In the genomic region with DNA sequence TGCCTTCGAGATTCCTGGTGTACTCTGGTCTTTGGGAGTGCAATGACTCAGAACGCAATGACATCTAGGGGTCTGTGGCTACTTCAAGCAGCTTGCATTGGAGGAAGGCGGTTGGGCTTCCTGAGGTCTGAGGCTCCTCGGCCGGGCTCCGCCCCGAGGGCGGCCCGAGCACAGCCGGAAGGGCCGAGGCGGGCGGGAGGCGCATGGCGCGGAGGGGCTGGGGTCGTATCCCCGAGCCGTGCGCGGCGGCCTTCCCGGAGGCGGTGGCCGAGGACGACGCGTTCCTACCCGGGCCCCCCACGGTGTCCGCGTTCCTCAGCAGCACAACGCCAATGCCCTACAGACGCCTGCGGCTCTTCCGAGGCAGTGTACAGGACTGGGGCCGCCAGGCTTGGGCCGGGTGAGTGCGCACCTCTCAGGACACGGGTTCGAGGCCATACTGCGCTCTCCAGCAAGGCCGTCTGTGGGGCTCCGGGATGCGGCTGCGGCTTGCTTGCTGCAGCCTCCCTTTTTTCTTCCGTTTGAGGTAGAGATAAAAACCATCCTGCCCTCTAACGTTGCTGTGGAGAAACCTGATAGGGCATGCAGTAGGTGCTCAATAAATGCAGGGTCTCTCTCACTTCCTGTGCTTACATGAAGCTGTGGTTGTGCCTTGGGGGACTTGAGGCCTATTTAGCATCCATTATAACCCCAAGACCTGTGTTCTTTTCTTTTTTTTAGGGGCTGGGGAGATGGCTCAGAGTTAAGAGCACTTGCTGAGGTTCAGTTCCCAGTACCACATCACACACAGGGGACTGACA, we compare ENCODE assay signal across 8 mouse cellular contexts. TPM values are rescaled to one million over a fixed set of nuclear protein-coding genes. Genes with fewer than 3 reads are reported as not detected.
DNase-seq lines count a peak whose midpoint lies in the region; ATAC-seq and TF ChIP-seq lines count a peak whose summit lies in the region.

No protein-coding gene starts in this region.

- TF ChIP-seq POLR2A in CH12.LX (IDR thresholded peaks at IDR 0.05; ENCODE audit: low read depth, low read length) = peak; percentile 80
- peak; percentile 49; the same call in 1 of the 2 replicates for TF ChIP-seq POLR2A in embryonic fibroblast, embryonic 13.5 days (IDR thresholded peaks at IDR 0.05; ENCODE audit: low read depth, low read length)
- TF ChIP-seq POLR2A in olfactory bulb, adult 2 months (IDR thresholded peaks at IDR 0.05; ENCODE audit: insufficient read depth, low read depth, low read length) = no peak

- TF ChIP-seq CTCF in CH12.LX (conservative IDR thresholded peaks at IDR 0.05 in 1 of 2, IDR thresholded peaks at IDR 0.05 in 1 of 2; ENCODE audit: low read depth in 2 of 2, low read length in 2 of 2) = no peak
- TF ChIP-seq CTCF in embryonic fibroblast, embryonic 13.5 days (IDR thresholded peaks at IDR 0.05; ENCODE audit: borderline replicate concordance, insufficient read depth, low read length) = no peak
- TF ChIP-seq CTCF in olfactory bulb, adult 2 months (IDR thresholded peaks at IDR 0.05; ENCODE audit: insufficient read depth, low read depth, low read length) = no peak

- dilution Hi-C loops in CH12.LX (cut with MboI; ENCODE audit: extremely low pct_ligation_motif_present, extremely low pct_unique_long_range_greater_than_20kb, low sequenced_read_pairs) = no loop called here

- peak overlapping the region; percentile 72 for H3K9ac ChIP-seq in CH12.LX (ENCODE audit: insufficient read depth, low read depth)
- no peak overlapping the region; the same call in 1 of the 2 replicates for H3K9ac ChIP-seq in hindbrain, embryonic 13.5 days
- H3K9ac ChIP-seq in liver, embryonic 15.5 days = peak overlapping the region; percentile 58; the same call in 1 of the 2 replicates

- TF ChIP-seq EP300 in CH12.LX (IDR thresholded peaks at IDR 0.05; ENCODE audit: low read length) = no peak

- H3K36me3 ChIP-seq in CH12.LX (replicated peaks in 1 of 2; ENCODE audit: control insufficient read depth in 1 of 2, insufficient read depth in 1 of 2, low read length in 1 of 2) = peaks cover 0 to 20% of the 10 kb centered on the region in 2 experiments
- H3K36me3 ChIP-seq in hindbrain, embryonic 13.5 days = no peaks in the 10 kb centered on the region
- no peaks in the 10 kb centered on the region for H3K36me3 ChIP-seq in liver, embryonic 15.5 days (replicated peaks)

- H3K27ac ChIP-seq in CH12.LX (ENCODE audit: insufficient read depth, low read depth) = peak overlapping the region; percentile 25; the same call in 1 of the 2 replicates
- H3K27ac ChIP-seq in embryonic fibroblast, embryonic 13.5 days (ENCODE audit: insufficient read depth, low read length) = peak overlapping the region; percentile 72
- H3K27ac ChIP-seq in hindbrain, embryonic 13.5 days = no peak overlapping the region
- H3K27ac ChIP-seq in liver, embryonic 15.5 days (replicated peaks) = peak overlapping the region; percentile 67
- no peak overlapping the region for H3K27ac ChIP-seq in olfactory bulb, adult 2 months (ENCODE audit: insufficient read depth, low read depth, low read length)

- no peaks in the 10 kb centered on the region for H3K27me3 ChIP-seq in CH12.LX (replicated peaks)
- H3K27me3 ChIP-seq in hindbrain, embryonic 13.5 days = peaks cover 70% of the 10 kb centered on the region
- H3K27me3 ChIP-seq in liver, embryonic 15.5 days = 0 out of 2 replicates have a peak, but pooled peaks cover 4% of the 10 kb centered on the region

- ATAC-seq in hindbrain, embryonic 13.5 days (ENCODE audit: low FRiP score) = no peak
- ATAC-seq in liver, embryonic 15.5 days (ENCODE audit: insufficient read depth) = 0 out of 2 replicates have a peak, but pooled peaks have one; percentile 34

- H3K4me3 ChIP-seq in CH12.LX (replicated peaks in 1 of 3; ENCODE audit: low read depth in 2 of 3, low read length in 2 of 3, poor library complexity in 1 of 3) = peak overlapping the region; percentile 73 to 80 (median 79)
- peak overlapping the region; percentile 56 for H3K4me3 ChIP-seq in embryonic fibroblast, embryonic 13.5 days (ENCODE audit: insufficient read depth, low read length)
- H3K4me3 ChIP-seq in hindbrain, embryonic 13.5 days = peak overlapping the region; percentile 20; the same call in 1 of the 2 replicates
- peak overlapping the region; percentile 64 for H3K4me3 ChIP-seq in liver, embryonic 15.5 days (replicated peaks)
- peak overlapping the region; percentile 30 for H3K4me3 ChIP-seq in olfactory bulb, adult 2 months (ENCODE audit: insufficient read depth, low read depth, low read length)

- H3K9me3 ChIP-seq in CH12.LX (replicated peaks; ENCODE audit: low read length) = no peaks in the 10 kb centered on the region
- no peaks in the 10 kb centered on the region for H3K9me3 ChIP-seq in hindbrain, embryonic 13.5 days
- no peaks in the 10 kb centered on the region for H3K9me3 ChIP-seq in liver, embryonic 15.5 days (replicated peaks)

- H3K4me1 ChIP-seq in CH12.LX (ENCODE audit: control insufficient read depth in 1 of 2, insufficient read depth in 2 of 2) = peaks cover 23 to 47% of the 10 kb centered on the region in 2 experiments
- peaks cover 8% of the 10 kb centered on the region for H3K4me1 ChIP-seq in embryonic fibroblast, embryonic 13.5 days (ENCODE audit: control insufficient read depth, insufficient read depth, low read length)
- H3K4me1 ChIP-seq in hindbrain, embryonic 13.5 days (replicated peaks) = peaks cover 12% of the 10 kb centered on the region
- peaks cover 52% of the 10 kb centered on the region for H3K4me1 ChIP-seq in liver, embryonic 15.5 days (replicated peaks)
- H3K4me1 ChIP-seq in olfactory bulb, adult 2 months (ENCODE audit: control insufficient read depth, insufficient read depth, low read length) = peaks cover 46% of the 10 kb centered on the region

- peaks cover 3% of the 10 kb centered on the region for H3K79me2 ChIP-seq in CH12.LX (replicated peaks; ENCODE audit: control insufficient read depth, extremely low read depth, insufficient read depth, poor library complexity, severe bottlenecking)

- WGBS in hindbrain, embryonic 13.5 days = 7% methylated on average over 48 of the region's 48 CpGs
- 2% methylated on average over 44 of the region's 48 CpGs for WGBS in liver, embryonic 15.5 days (ENCODE audit: insufficient replicate concordance)
- 21% methylated on average over 47 of the region's 48 CpGs for WGBS in olfactory bulb, adult 2 months

- H3K4me2 ChIP-seq in CH12.LX (ENCODE audit: insufficient read depth, low read depth, poor library complexity, severe bottlenecking) = peak overlapping the region; percentile 79
- peak overlapping the region; percentile 37 for H3K4me2 ChIP-seq in hindbrain, embryonic 13.5 days
- peak overlapping the region; percentile 81 for H3K4me2 ChIP-seq in liver, embryonic 15.5 days

- in situ Hi-C loops in CH12.LX (cut with MboI; ENCODE audit: low pct_ligation_motif_present, low pct_unique_long_range_greater_than_20kb, low sequenced_read_pairs) = no loop called here

- DNase-seq in 3T3-L1 (ENCODE audit: low read depth, low spot score) = peak; percentile 78
- DNase-seq in CH12.LX (ENCODE audit: extremely low read depth) = no peak
- DNase-seq in cerebellum, adult 18-20 months = no peak
- no peak for DNase-seq in MN1 (ENCODE audit: low spot score)

- no peak for TF ChIP-seq RAD21 in CH12.LX (IDR thresholded peaks at IDR 0.05; ENCODE audit: low read depth, low read length)

TF ChIP-seq in CH12.LX, 34 proteins besides CTCF, POLR2A, EP300 and RAD21 (continues in another document):
- no peak for TF ChIP-seq USF1 (IDR thresholded peaks at IDR 0.05; ENCODE audit: low read depth, low read length)
- TF ChIP-seq MAZ (IDR thresholded peaks at IDR 0.05; ENCODE audit: low read depth, low read length) = no peak
- TF ChIP-seq E2F4 (IDR thresholded peaks at IDR 0.05; ENCODE audit: insufficient replicate concordance, low read depth, low read length) = no peak

RNA-seq across cellular contexts. Expression of gene Pde4a, which starts 16.1 kb away (rescaled TPM):
- total RNA-seq in CH12.LX (2012; rRNA removed) (4.1 and 4.8 TPM in 2 replicates), CH12.LX (2014; rRNA removed) (1.2 and 1.7 TPM in 2 replicates)
- polyA plus RNA-seq in CH12.LX (2012; ENCODE audit: insufficient read length, low read depth) = 7.2 and 7.6 TPM in 2 replicates
- polyA plus RNA-seq in embryonic fibroblast, embryonic 13.5 days (2011; ENCODE audit: insufficient read length, low read depth, missing spikeins) = 14.7 and 20.6 TPM in 2 replicates
- 17.6 and 18.8 TPM in 2 replicates for polyA plus RNA-seq in hindbrain, embryonic 13.5 days (2015; fragmentation: Nextera tagmentation; extraction: Ambion mirVana)
- 1.7 and 1.8 TPM in 2 replicates for polyA plus RNA-seq in liver, embryonic 15.5 days (2015; fragmentation: Nextera tagmentation; extraction: Ambion mirVana)
- not detected in 2 replicates for polyA plus RNA-seq in olfactory bulb, adult 2 months (2012; ENCODE audit: insufficient read depth, insufficient read length, low replicate concordance, missing spikeins)

RNA-seq across cellular contexts. Expression of gene Cdc37, which starts 31.8 kb away (rescaled TPM):
- total RNA-seq in CH12.LX (2012; rRNA removed) = 227 and 230 TPM in 2 replicates
- 84.1 and 87.2 TPM in 2 replicates for total RNA-seq in CH12.LX (2014; rRNA removed)
- 447 and 532 TPM in 2 replicates for polyA plus RNA-seq in CH12.LX (2012; ENCODE audit: insufficient read length, low read depth)
- polyA plus RNA-seq in embryonic fibroblast, embryonic 13.5 days (2011; ENCODE audit: insufficient read length, low read depth, missing spikeins) = 142 and 166 TPM in 2 replicates
- polyA plus RNA-seq in hindbrain, embryonic 13.5 days (2015; fragmentation: Nextera tagmentation; extraction: Ambion mirVana) = 221 and 223 TPM in 2 replicates
- polyA plus RNA-seq in liver, embryonic 15.5 days (2015; fragmentation: Nextera tagmentation; extraction: Ambion mirVana) = 115 and 122 TPM in 2 replicates
- polyA plus RNA-seq in olfactory bulb, adult 2 months (2012; ENCODE audit: insufficient read depth, insufficient read length, low replicate concordance, missing spikeins) = 282 TPM in 1 of 2 replicates, not detected in the other

RNA-seq across cellular contexts. Expression of gene Tyk2, which starts 50.6 kb away (rescaled TPM):
- 64.3 and 80.0 TPM in 2 replicates for total RNA-seq in CH12.LX (2012; rRNA removed)
- 39.0 and 40.6 TPM in 2 replicates for total RNA-seq in CH12.LX (2014; rRNA removed)
- 45.1 and 49.6 TPM in 2 replicates for polyA plus RNA-seq in CH12.LX (2012; ENCODE audit: insufficient read length, low read depth)
- 11.1 and 15.1 TPM in 2 replicates for polyA plus RNA-seq in embryonic fibroblast, embryonic 13.5 days (2011; ENCODE audit: insufficient read length, low read depth, missing spikeins)
- 12.4 and 12.8 TPM in 2 replicates for polyA plus RNA-seq in hindbrain, embryonic 13.5 days (2015; fragmentation: Nextera tagmentation; extraction: Ambion mirVana)
- 7.4 and 8.8 TPM in 2 replicates for polyA plus RNA-seq in liver, embryonic 15.5 days (2015; fragmentation: Nextera tagmentation; extraction: Ambion mirVana)
- not detected in 2 replicates for polyA plus RNA-seq in olfactory bulb, adult 2 months (2012; ENCODE audit: insufficient read depth, insufficient read length, low replicate concordance, missing spikeins)

RNA-seq across cellular contexts. Expression of gene Keap1, which starts 57.5 kb away (rescaled TPM):
- total RNA-seq in CH12.LX (2012; rRNA removed) (41.7 and 42.8 TPM in 2 replicates), CH12.LX (2014; rRNA removed) (16.2 and 18.4 TPM in 2 replicates)
- 30.0 and 31.2 TPM in 2 replicates for polyA plus RNA-seq in CH12.LX (2012; ENCODE audit: insufficient read length, low read depth)
- 23.2 and 27.4 TPM in 2 replicates for polyA plus RNA-seq in embryonic fibroblast, embryonic 13.5 days (2011; ENCODE audit: insufficient read length, low read depth, missing spikeins)
- 61.8 and 64.7 TPM in 2 replicates for polyA plus RNA-seq in hindbrain, embryonic 13.5 days (2015; fragmentation: Nextera tagmentation; extraction: Ambion mirVana)
- polyA plus RNA-seq in liver, embryonic 15.5 days (2015; fragmentation: Nextera tagmentation; extraction: Ambion mirVana) = 27.9 and 30.5 TPM in 2 replicates
- not detected in 2 replicates for polyA plus RNA-seq in olfactory bulb, adult 2 months (2012; ENCODE audit: insufficient read depth, insufficient read length, low replicate concordance, missing spikeins)

Comparison
In these comparisons a context has a peak if more than half of its experiments do, and no peak if none do; other contexts are left out.
1. H3K27ac ChIP-seq: peak in CH12.LX (single experiment), embryonic fibroblast, embryonic 13.5 days (single experiment) and liver, embryonic 15.5 days (single experiment); none in hindbrain, embryonic 13.5 days (single experiment) and olfactory bulb, adult 2 months (single experiment).
2. H3K4me3 ChIP-seq: peak in every context shown above with its lines; median percentile 79 in CH12.LX; 64 in liver, embryonic 15.5 days; 56 in embryonic fibroblast, embryonic 13.5 days; 30 in olfactory bulb, adult 2 months; 20 in hindbrain, embryonic 13.5 days.
3. Peak in every context shown above with its lines, with median percentiles within 50 percentile points of each other: H3K4me2 ChIP-seq.